Mouse (Mus musculus): ENCODE results near the gene Prdm2. TPM values are rescaled to one million over a fixed set of nuclear protein-coding genes. Genes with fewer than 3 reads are reported as not detected.
A peak's percentile ranks its signal among the peaks of the same experiment; 100 is the strongest.

The Prdm2 gene
- total and polyA plus RNA-seq, 3 experiments = 4.3 to 13.5 TPM; not detected in 1

GRCm38 (mm10) chr4:143198371-143198770, 14.4 kb downstream of the Prdm2 start:
- no peak overlapping the region for H3K4me3 ChIP-seq (ENCODE audit: control insufficient read depth in 1 of 2, insufficient read depth in 1 of 2, low read depth in 2 of 2, low read length in 2 of 2)
- DNase-seq (ENCODE audit: low read depth, low spot score) = peak; percentile 21
- H3K9ac ChIP-seq (ENCODE audit: control insufficient read depth, low read depth, low read length, poor library complexity, severe bottlenecking) = no peak overlapping the region
- H3K27ac ChIP-seq (ENCODE audit: control insufficient read depth, low read depth, low read length) = no peak overlapping the region
- H3K4me1 ChIP-seq (ENCODE audit: control insufficient read depth in 1 of 2, insufficient read depth in 2 of 2, low read length in 2 of 2) = peaks cover 0 to 4% of the 10 kb centered on the region in 2 experiments; a peak in 1 of 4 replicates
- H3K9me3 ChIP-seq (replicated peaks; ENCODE audit: insufficient read depth, low read length) = no peaks in the 10 kb centered on the region
- H3K36me3 ChIP-seq (ENCODE audit: control insufficient read depth in 1 of 2, insufficient read depth in 2 of 2, low read length in 2 of 2) = peaks cover 0 to 4% of the 10 kb centered on the region in 2 experiments; a peak in 3 of 4 replicates
- H3K79me2 ChIP-seq (ENCODE audit: control insufficient read depth, insufficient read depth, low read length, poor library complexity) = peaks cover 34% of the 10 kb centered on the region
- TF ChIP-seq ZNF384 (IDR thresholded peaks at IDR 0.05; ENCODE audit: low read depth, low read length) (no peak), HCFC1 (IDR thresholded peaks at IDR 0.05; ENCODE audit: low read depth, low read length) (no peak), KAT2A (conservative IDR thresholded peaks at IDR 0.05; ENCODE audit: low read depth, low read length) (no peak), USF1 (IDR thresholded peaks at IDR 0.05; ENCODE audit: low read depth, low read length) (no peak), POLR2AphosphoS2 (IDR thresholded peaks at IDR 0.05; ENCODE audit: low read length) (no peak)
- H3K27me3 ChIP-seq (ENCODE audit: control insufficient read depth in 1 of 2, insufficient read depth in 2 of 2, low read length in 2 of 2) = no peaks in the 10 kb centered on the region

- DNase-seq (ENCODE audit: low read depth, low spot score) = no peak
- Histone ChIP-seq H3K9ac (ENCODE audit: control insufficient read depth, low read depth, low read length, poor library complexity, severe bottlenecking) (no peak overlapping the region), H3K79me2 (ENCODE audit: control insufficient read depth, insufficient read depth, low read length, poor library complexity) (peaks cover 29% of the 10 kb centered on the region), H3K4me1 (ENCODE audit: control insufficient read depth in 1 of 2, insufficient read depth in 2 of 2, low read length in 2 of 2) (peaks cover 0 to 4% of the 10 kb centered on the region in 2 experiments; a peak in 1 of 4 replicates), H3K27ac (ENCODE audit: control insufficient read depth, low read depth, low read length) (no peak overlapping the region), H3K36me3 (ENCODE audit: control insufficient read depth in 1 of 2, insufficient read depth in 2 of 2, low read length in 2 of 2) (peaks cover 0 to 4% of the 10 kb centered on the region in 2 experiments; a peak in 3 of 4 replicates), H3K27me3 (ENCODE audit: control insufficient read depth in 1 of 2, insufficient read depth in 2 of 2, low read length in 2 of 2) (no peaks in the 10 kb centered on the region), H3K9me3 (replicated peaks; ENCODE audit: insufficient read depth, low read length) (no peaks in the 10 kb centered on the region), H3K4me3 (ENCODE audit: control insufficient read depth in 1 of 2, insufficient read depth in 1 of 2, low read depth in 2 of 2, low read length in 2 of 2) (no peak overlapping the region)
- TF ChIP-seq USF1 (IDR thresholded peaks at IDR 0.05; ENCODE audit: low read depth, low read length) (no peak), MYB (IDR thresholded peaks at IDR 0.05; ENCODE audit: low read depth, low read length) (no peak), UBTF (IDR thresholded peaks at IDR 0.05; ENCODE audit: borderline replicate concordance, insufficient read depth, low read depth, low read length) (no peak), EP300 (IDR thresholded peaks at IDR 0.05; ENCODE audit: low read depth in 1 of 2, low read length in 2 of 2) (no peak), USF2 (IDR thresholded peaks at IDR 0.05; ENCODE audit: borderline replicate concordance in 1 of 2, insufficient read depth in 1 of 2, low read depth in 1 of 2, low read length in 2 of 2) (no peak), POLR2AphosphoS5 (IDR thresholded peaks at IDR 0.05; ENCODE audit: borderline replicate concordance, low read depth, low read length) (no peak), RAD21 (IDR thresholded peaks at IDR 0.05; ENCODE audit: low read depth, low read length) (no peak), MAZ (IDR thresholded peaks at IDR 0.05; ENCODE audit: low read depth, low read length) (no peak), TAL1 (IDR thresholded peaks at IDR 0.05; ENCODE audit: low read length) (no peak), E2F4 (IDR thresholded peaks at IDR 0.05; ENCODE audit: borderline replicate concordance, low read depth, low read length) (no peak), GABPA (IDR thresholded peaks at IDR 0.05; ENCODE audit: low read depth, low read length) (no peak)
Observed at GRCm38 (mm10) chr4:143197845-143198356, 14.9 kb downstream of the Prdm2 start.

Data from MEL (cell line).